Mouse (Mus musculus) heart, embryonic 16.5 days (tissue): ENCODE measurements around the gene Bsg. TPM values are rescaled to one million over a fixed set of nuclear protein-coding genes. Genes with fewer than 3 reads are reported as not detected.
A peak's percentile ranks its signal among the peaks of the same experiment; 100 is the strongest.

Experiments
- ATAC-seq: fragments of 200-750 bp; cut with Nextera tagmentation; replicated peaks from 2 replicates; pipeline ENCODE4 v1.8.0; 2017; ENCODE audit warnings: moderate number of reproducible peaks; ENCODE audit not compliant: insufficient read depth, low FRiP score; ENCODE audit errors: extremely low read depth
- H3K27ac ChIP-seq: fragments of 300-500 bp; sonication (generic); 2 replicates; pipeline ENCODE4 v1.5.1; 2014; ENCODE audit warnings: mild to moderate bottlenecking, low read length, control low read depth, moderate library complexity
- H3K27me3 ChIP-seq: fragments of 300-500 bp; sonication (generic); 2 replicates; pipeline ENCODE4 v1.6.1; 2014; ENCODE audit warnings: low read length, mixed read lengths; ENCODE audit not compliant: control insufficient read depth, insufficient read depth
- H3K36me3 ChIP-seq: fragments of 300-500 bp; sonication (generic); 2 replicates; pipeline ENCODE4 v1.6.1; 2014; ENCODE audit not compliant: control insufficient read depth, insufficient read depth
- H3K4me1 ChIP-seq: fragments of 300-500 bp; sonication (generic); 2 replicates; pipeline ENCODE4 v1.6.1; 2014; ENCODE audit warnings: low read length, mixed read lengths; ENCODE audit not compliant: control insufficient read depth, insufficient read depth
- H3K4me2 ChIP-seq: fragments of 300-500 bp; sonication (generic); 2 replicates; pipeline ENCODE4 v1.6.1; 2014; ENCODE audit warnings: low read depth, mild to moderate bottlenecking, control low read depth, low read length
- H3K4me3 ChIP-seq: fragments of 300-500 bp; sonication (generic); 2 replicates; pipeline ENCODE4 v1.5.1; 2014; ENCODE audit warnings: mild to moderate bottlenecking, control low read depth, low read length
- H3K9ac ChIP-seq: fragments of 300-500 bp; sonication (generic); 2 replicates; pipeline ENCODE4 v1.6.1; 2014; ENCODE audit warnings: low read length, control low read depth
- H3K9me3 ChIP-seq: fragments of 300-500 bp; sonication (generic); replicated peaks from 2 replicates; pipeline ENCODE4 v1.6.1; 2016; ENCODE audit warnings: low read length; ENCODE audit not compliant: control insufficient read depth
- WGBS: fragments of 180-500 bp; shearing (Covaris S2); extraction: QIAGEN DNeasy Blood & Tissue Kit; methylation state at CpG from one replicate; pipeline ENCODE4 v1.1.7; 2014; 5-methylcytosine and 5-hydroxymethylcytosine counted together
- polyA plus RNA-seq: library from polyadenylated mRNA; unstranded; fragments of >200 nt; fragmentation: Nextera tagmentation; extraction: Ambion mirVana; gene quantifications from 2 replicates; pipeline ENCODE4 v1.2.1, GENCODE M21; 2015

The Bsg gene
- polyA plus RNA-seq, 1 experiment from 2014 or later: 1,046 TPM

DNA sequence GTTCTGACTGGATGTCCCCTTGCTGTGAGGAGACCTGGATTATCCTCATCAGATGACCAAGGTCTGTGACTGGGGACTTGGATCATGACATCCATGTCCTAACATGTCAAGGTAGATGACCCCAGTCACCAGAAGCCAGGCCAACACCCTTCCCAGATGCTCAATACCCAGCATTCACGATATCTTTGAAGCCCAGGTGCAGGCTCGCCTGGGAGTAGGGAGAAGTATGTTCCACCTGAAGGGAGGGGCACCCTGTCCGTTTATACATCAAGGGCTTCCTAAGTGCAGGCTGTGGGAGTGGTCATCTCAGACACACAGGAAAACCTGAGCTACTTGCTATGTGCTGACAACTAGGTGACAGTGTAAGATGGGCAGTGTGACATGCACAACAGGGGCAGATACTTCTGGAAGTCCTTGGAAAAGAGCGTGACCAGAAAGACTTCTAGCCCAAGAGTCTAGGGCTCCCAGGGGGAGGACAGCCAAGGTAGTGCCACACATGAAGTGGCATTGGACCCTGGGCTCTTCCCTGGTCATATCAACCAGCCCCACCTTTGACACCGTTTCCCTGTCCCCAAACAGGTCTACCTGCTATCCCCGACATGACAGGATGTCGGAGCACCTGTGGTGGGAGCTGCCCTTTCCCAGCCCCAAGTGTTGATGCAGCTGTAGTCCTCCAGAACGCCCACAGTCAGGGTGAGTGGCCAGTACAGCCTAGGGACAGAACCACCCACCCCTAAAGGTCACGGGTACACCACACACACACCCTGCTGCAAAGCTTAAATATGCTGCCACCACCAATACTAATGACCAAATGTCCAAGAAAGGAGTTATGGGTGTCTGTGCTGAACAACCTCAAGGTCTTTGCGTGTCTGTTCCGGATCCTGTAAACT is 23.4 kb upstream of the Bsg start:
- H3K27me3 ChIP-seq: no peaks in the 10 kb centered on the region
- H3K9ac ChIP-seq: peak overlapping the region; percentile 56
- ATAC-seq: 0 out of 2 replicates have a peak, but pooled peaks have one; percentile 1
- 33% methylated on average over 11 of the region's 11 CpGs for WGBS
- H3K36me3 ChIP-seq: peaks cover 16% of the 10 kb centered on the region
- peak overlapping the region; percentile 73 for H3K4me2 ChIP-seq
- peak overlapping the region; percentile 67 for H3K27ac ChIP-seq
- H3K4me3 ChIP-seq: peak overlapping the region; percentile 90
- H3K4me1 ChIP-seq: peaks cover 25% of the 10 kb centered on the region
- no peaks in the 10 kb centered on the region for H3K9me3 ChIP-seq

GRCm38 (mm10) chr10:79681591-79682245 is 22.6 kb upstream of the Bsg start, which contains the start of gene Cdc34:
Cdc34 (plus strand) TSS chr10:79682195.
- Histone ChIP-seq H3K4me2 (peak within 1 kb of the TSS; percentile 80), H3K36me3 (peaks cover 19% of the 10 kb centered on the region), H3K27me3 (no peaks in the 10 kb centered on the region), H3K9me3 (no peaks in the 10 kb centered on the region), H3K4me1 (peaks cover 32% of the 10 kb centered on the region), H3K4me3 (peak within 1 kb of the TSS; percentile 90), H3K27ac (peak within 1 kb of the TSS; percentile 91), H3K9ac (peak within 1 kb of the TSS; percentile 87)
- WGBS: under 1% methylated on average over 83 of the region's 84 CpGs
- peak; percentile 93 for ATAC-seq

DNA sequence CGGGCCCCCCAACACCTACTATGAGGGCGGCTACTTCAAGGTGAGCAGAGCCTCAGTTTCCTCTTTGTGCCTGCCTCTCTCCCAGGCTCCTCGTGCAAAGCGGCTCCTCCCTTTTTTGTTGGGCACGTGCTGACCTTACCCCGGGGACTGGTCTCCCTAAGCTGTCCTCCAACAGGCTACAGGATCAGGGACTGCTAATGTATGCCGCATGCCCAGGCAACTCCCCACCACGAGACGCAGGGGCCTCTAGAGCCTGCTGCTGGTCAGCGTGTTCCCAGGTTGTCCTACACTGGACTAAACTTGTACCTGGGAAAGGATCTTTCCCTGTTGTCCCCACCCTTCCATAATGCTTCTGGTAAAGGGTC is 21.8 kb upstream of the Bsg start:
- H3K4me1 ChIP-seq: peaks cover 34% of the 10 kb centered on the region
- 2% methylated on average over 10 of the region's 10 CpGs for WGBS
- peak overlapping the region; percentile 87 for H3K9ac ChIP-seq
- peak overlapping the region; percentile 80 for H3K4me2 ChIP-seq
- ATAC-seq: no peak
- peaks cover 23% of the 10 kb centered on the region for H3K36me3 ChIP-seq
- no peaks in the 10 kb centered on the region for H3K27me3 ChIP-seq
- H3K9me3 ChIP-seq: no peaks in the 10 kb centered on the region
- peak overlapping the region; percentile 91 for H3K27ac ChIP-seq
- H3K4me3 ChIP-seq: peak overlapping the region; percentile 90

- Histone ChIP-seq H3K27ac (peak overlapping the region; percentile 91), H3K27me3 (no peaks in the 10 kb centered on the region), H3K36me3 (peaks cover 29% of the 10 kb centered on the region), H3K9me3 (no peaks in the 10 kb centered on the region), H3K4me2 (peak overlapping the region; percentile 80), H3K4me3 (peak overlapping the region; percentile 90), H3K4me1 (peaks cover 34% of the 10 kb centered on the region), H3K9ac (peak overlapping the region; percentile 87)
- WGBS: 2% methylated on average over 10 of the region's 10 CpGs
- 0 out of 2 replicates have a peak, but pooled peaks have one; percentile 1 for ATAC-seq
These were observed 21.2 kb upstream of the Bsg start for GRCm38 (mm10) chr10:79682916-79683582.

- Histone ChIP-seq H3K9ac (peak overlapping the region; percentile 87), H3K27ac (peak overlapping the region; percentile 91), H3K4me3 (peak overlapping the region; percentile 90), H3K4me1 (peaks cover 34% of the 10 kb centered on the region), H3K36me3 (peaks cover 38% of the 10 kb centered on the region), H3K4me2 (peak overlapping the region; percentile 80), H3K27me3 (no peaks in the 10 kb centered on the region), H3K9me3 (no peaks in the 10 kb centered on the region)
- WGBS: 68% methylated on average over 6 of the region's 6 CpGs
- ATAC-seq: no peak
These were observed 20.3 kb upstream of the Bsg start for GRCm38 (mm10) chr10:79683726-79684640.

GRCm38 (mm10) chr10:79684770-79685600 is 19.3 kb upstream of the Bsg start:
- H3K4me3 ChIP-seq: no peak overlapping the region
- H3K36me3 ChIP-seq: peaks cover 42% of the 10 kb centered on the region
- H3K9me3 ChIP-seq: no peaks in the 10 kb centered on the region
- H3K4me2 ChIP-seq: no peak overlapping the region
- no peak overlapping the region for H3K9ac ChIP-seq
- peaks cover 34% of the 10 kb centered on the region for H3K4me1 ChIP-seq
- no peak for ATAC-seq
- no peaks in the 10 kb centered on the region for H3K27me3 ChIP-seq
- H3K27ac ChIP-seq: peak overlapping the region; percentile 22; the same call in 1 of the 2 replicates
- 93% methylated on average over 25 of the region's 25 CpGs for WGBS

DNA sequence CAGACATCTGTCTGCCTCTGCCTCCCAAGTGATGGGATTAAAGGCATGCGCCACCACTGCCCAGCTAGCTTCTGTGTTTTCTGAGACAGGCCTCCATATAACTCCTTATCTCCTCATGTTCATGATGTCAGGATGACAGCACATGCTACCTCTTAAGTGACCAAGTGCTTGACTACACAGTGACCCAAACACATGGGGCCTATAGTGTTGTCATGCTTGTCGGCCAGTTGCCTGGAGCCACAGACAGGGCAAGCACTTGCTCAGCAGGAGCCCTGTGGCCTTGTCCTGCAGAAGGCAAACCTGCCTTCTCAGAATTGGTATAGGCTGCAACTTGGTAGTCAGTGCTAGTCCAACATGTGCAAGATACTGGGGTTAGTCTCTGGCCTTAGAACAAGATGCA is 18.1 kb upstream of the Bsg start:
- 61% methylated on average over 2 of the region's 2 CpGs for WGBS
- H3K9me3 ChIP-seq: no peaks in the 10 kb centered on the region
- H3K27ac ChIP-seq: peak overlapping the region; percentile 83
- ATAC-seq: no peak
- H3K27me3 ChIP-seq: no peaks in the 10 kb centered on the region
- no peak overlapping the region for H3K4me3 ChIP-seq
- no peak overlapping the region for H3K4me2 ChIP-seq
- no peak overlapping the region for H3K9ac ChIP-seq
- H3K36me3 ChIP-seq: peaks cover 42% of the 10 kb centered on the region
- H3K4me1 ChIP-seq: peaks cover 31% of the 10 kb centered on the region
